Mouse (Mus musculus) MEL-GATA-1-ER (cell line): ENCODE results near the gene Psmd1.

Experiments
- DNase-seq: peaks from one replicate; pipeline ENCODE4 v3.0.0-alpha.2; 2012; ENCODE audit warnings: low read depth; ENCODE audit errors: extremely low read depth

The Psmd1 gene

GRCm38 (mm10) chr1:86154824-86155164 lies 90.6 kb downstream of the Psmd1 start:
- no peak for DNase-seq

GRCm38 (mm10) chr1:86156075-86156474 lies 91.9 kb downstream of the Psmd1 start:
- DNase-seq = no peak

- no peak for DNase-seq
Observed at GRCm38 (mm10) chr1:86156595-86156994, 92.4 kb downstream of the Psmd1 start.

GRCm38 (mm10) chr1:86160059-86160458 lies 95.9 kb downstream of the Psmd1 start:
- DNase-seq = no peak

- no peak for DNase-seq
Observed at GRCm38 (mm10) chr1:86160479-86160878, 96.3 kb downstream of the Psmd1 start.

- DNase-seq = no peak
Observed at GRCm38 (mm10) chr1:86161061-86161460, 96.9 kb downstream of the Psmd1 start.

GRCm38 (mm10) chr1:86174602-86175001 lies 110.4 kb downstream of the Psmd1 start:
- DNase-seq = no peak

- no peak for DNase-seq
Observed at GRCm38 (mm10) chr1:86176066-86176465, 111.9 kb downstream of the Psmd1 start.

GRCm38 (mm10) chr1:86178462-86179253 lies 114.5 kb downstream of the Psmd1 start:
- DNase-seq = peak; percentile 65

GRCm38 (mm10) chr1:86182004-86182709 lies 118.0 kb downstream of the Psmd1 start:
- no peak for DNase-seq

- no peak for DNase-seq
Observed at GRCm38 (mm10) chr1:86183577-86184263, 119.5 kb downstream of the Psmd1 start.

- no peak for DNase-seq
Observed at GRCm38 (mm10) chr1:86186762-86187161, 122.6 kb downstream of the Psmd1 start.

GRCm38 (mm10) chr1:86187856-86188255 lies 123.7 kb downstream of the Psmd1 start:
- DNase-seq = no peak

- DNase-seq = no peak
Observed at GRCm38 (mm10) chr1:86188271-86188670, 124.1 kb downstream of the Psmd1 start.
